Mouse (Mus musculus) frontal cortex, postnatal 14 days (tissue): ENCODE measurements around the gene Rarres1.
A peak's percentile ranks its signal among the peaks of the same experiment; 100 is the strongest.

Experiments used
- DNase-seq, 2 experiments: peaks; one replicate each; pipeline ENCODE4 v3.0.0; 2022; ENCODE audit warnings: low spot score in 2 of 2

The Rarres1 gene

DNA sequence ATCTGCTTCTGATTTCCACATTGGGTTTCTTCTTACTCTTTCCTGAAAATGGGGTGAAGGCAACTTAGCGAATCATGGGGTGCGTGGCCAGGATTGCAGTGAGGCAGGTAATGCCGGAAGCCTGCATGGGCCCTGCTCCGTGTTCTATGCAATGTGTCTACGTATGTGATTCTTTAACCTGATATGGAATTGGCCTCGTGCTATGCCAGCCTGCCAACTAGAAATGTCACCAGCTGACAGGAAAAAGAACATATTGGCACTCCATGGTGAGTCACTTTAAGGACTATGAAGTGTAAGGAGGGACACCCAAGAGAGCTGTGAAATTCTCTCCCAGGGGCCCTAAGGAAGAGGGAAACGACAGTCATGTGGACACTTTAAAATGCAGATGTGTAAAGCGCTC, 22.2 kb downstream of the Rarres1 start:
- no peak for DNase-seq

DNA sequence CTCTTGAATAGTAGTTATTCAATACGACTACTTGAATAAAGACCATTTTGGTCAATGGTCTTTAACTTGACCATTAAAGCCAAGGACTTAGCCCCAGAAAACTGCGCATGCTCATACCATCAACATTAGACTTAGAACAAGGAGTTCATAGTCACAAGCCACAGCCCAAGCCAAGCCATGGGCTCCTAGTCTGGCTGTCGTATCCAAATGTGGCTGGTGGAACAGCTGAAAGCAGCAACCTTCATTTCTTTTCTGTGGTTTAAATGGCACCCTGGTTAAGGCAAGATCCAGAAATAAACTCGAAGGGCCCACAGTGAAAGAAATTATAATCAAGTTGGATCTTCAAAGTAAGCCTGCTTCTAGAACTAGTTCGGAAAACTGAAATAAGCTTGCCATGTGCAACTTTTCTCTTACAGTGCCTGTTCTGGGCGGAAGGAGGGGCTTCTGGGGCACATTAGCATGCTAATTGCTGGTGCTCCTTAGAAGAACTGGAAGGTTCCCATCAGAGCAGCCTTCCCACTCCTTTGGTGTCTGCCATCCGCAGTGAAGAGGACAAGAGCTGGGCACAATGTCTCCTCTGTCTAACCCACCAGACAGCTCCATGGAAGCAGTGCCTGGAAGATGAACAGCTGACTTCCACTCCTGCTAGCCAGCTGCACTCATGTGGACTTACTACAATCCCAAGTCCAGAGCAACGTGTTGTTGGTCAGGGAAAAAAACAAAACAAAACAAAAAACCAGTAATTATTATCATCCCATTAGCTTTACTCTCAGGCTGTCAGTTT, 23.0 kb downstream of the Rarres1 start:
- DNase-seq: peak in 1 of 2 experiments; percentile 29

DNA sequence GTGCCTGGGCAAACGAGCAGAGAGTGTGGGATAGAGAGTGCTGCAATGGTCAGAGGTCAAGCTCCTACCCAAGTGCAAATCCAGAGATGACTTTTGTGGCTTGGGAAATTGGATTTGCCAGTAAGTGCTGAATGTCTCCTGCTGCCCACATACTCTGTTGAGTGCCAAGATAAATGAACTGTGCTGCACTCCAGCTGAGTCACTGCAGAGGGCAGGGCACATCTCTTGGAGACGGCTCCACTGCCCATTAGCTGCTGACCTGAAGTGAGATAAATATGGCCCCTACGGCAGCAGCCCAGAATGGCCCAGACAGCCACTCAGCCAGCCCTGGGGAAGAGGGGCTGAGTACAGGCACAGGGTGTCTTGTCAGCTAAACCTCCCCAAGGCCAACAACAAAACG, 25.2 kb downstream of the Rarres1 start:
- DNase-seq: no peak

DNA sequence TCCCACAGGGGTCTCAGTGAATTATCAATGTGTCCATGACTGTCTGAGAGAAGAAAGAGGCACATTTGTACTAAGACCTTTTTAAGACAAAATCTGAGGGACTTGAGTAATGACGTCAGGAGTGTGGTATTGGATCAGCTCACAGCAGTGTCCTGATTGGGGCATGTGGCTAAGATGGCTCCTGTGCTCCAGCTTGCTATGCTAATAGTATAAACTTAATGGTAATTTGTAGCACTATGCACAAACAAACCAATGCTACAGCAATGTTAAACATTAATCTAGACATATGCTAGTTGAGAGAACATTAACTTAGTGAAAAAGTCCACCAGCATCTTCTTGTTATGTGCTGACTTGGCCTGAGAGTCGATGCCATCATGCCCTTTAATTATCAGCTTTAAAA, 30.1 kb downstream of the Rarres1 start:
- DNase-seq: no peak

- DNase-seq: no peak
Measured at GRCm38 (mm10) chr3:67482400-67482799, 32.9 kb downstream of the Rarres1 start.

DNA sequence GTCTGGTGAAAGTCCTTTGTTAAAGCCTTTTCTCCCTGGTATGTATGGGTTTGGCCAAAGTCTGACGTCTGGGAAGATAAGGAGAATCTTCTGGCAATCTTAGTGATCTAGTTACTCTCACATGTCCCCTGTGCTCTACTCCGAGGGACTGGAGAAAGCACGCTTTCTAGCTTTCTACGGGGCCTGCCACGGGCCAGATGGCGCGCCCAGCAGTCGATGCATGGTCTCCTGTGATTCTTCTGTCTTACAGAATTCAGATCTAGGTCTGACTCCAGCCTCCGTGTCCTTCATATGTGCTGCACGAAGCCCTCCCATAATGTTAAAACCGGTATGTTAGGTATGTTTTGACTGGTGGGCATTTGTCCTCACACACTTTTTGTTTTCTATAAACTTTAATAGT, 35.5 kb downstream of the Rarres1 start:
- DNase-seq: no peak

DNA sequence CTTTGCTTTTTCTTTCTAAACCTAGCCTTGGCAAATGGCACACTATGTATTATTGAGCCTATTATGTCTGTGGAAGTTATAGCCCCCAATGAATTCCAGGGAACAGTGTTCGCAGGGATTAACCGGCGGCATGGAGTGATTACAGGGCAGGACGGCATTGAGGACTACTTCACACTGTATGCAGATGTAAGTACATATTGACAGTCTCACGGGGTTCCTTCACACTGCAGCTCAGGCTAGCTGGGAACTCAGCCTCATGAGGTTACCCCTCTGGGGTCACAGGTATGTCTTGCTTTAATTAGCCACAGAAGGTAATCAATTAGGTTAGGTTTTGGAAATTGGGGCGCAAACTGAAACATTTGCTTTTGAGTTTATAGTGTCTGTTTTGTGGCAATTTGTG, 41.9 kb downstream of the Rarres1 start:
- DNase-seq: no peak

DNA sequence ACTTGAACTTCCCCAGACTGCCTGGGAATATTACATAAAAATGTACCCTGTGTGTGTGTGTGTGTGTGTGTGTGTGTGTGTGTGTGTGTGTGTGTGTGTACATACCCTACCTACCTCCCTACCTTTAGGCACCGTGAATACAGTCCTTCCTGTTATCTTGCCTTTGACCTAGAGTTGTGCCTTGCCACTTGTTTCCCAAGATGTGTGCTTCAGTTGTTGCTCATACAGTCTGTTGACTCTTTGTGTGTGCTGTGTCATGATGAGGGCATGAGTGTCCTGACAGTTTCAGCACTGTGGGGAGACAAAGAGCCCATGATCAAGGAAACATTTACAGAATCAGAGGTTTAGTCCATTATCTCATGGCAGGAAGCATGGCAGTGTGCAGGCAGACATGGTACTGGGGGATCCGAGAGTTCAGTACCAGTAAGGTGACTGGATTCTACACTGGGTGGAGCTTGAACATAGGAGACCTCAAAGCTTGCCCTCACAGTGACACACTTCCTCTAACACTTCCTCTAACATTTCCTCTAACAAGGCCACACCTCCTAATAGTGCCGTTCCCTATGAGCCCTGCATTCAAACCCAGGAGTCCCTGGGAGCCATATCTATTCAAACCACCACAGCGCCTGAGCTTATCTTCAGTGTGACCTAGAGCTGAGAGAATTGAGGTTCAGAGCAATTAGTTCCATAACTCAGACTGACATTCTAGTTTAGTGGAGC, 43.8 kb downstream of the Rarres1 start:
- DNase-seq: no peak

- DNase-seq: no peak
Measured at GRCm38 (mm10) chr3:67467281-67467680, 48.0 kb downstream of the Rarres1 start.

GRCm38 (mm10) chr3:67466576-67466975, 48.7 kb downstream of the Rarres1 start:
- no peak for DNase-seq

- peak; percentile 31 to 62 for DNase-seq
Measured at GRCm38 (mm10) chr3:67463450-67464372, 51.6 kb downstream of the Rarres1 start, which contains the start of gene Lxn. Lxn (minus strand) TSS chr3:67463926.

- no peak for DNase-seq
Measured at GRCm38 (mm10) chr3:67463001-67463400, 52.3 kb downstream of the Rarres1 start.

DNA sequence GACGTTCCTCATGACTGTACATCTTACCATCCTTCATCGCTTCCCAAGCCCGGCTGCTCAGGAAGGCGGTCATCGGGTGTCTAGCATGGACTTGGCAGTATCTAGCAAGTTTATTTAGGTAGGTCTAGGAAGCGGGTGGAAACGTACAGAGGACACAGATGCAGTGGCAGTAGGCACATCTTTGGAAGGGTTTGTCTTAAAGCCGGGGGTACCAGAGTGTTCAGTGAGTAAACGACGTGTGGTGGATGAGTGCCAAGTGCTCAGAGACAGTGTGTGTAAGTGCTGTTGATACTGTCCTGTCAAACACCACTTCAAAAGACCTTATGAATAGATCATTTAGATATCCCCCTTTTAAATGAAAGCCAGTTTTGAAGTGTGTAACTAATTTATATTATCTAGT, 52.7 kb downstream of the Rarres1 start:
- no peak for DNase-seq

GRCm38 (mm10) chr3:67462015-67462414, 53.3 kb downstream of the Rarres1 start:
- DNase-seq: no peak

DNA sequence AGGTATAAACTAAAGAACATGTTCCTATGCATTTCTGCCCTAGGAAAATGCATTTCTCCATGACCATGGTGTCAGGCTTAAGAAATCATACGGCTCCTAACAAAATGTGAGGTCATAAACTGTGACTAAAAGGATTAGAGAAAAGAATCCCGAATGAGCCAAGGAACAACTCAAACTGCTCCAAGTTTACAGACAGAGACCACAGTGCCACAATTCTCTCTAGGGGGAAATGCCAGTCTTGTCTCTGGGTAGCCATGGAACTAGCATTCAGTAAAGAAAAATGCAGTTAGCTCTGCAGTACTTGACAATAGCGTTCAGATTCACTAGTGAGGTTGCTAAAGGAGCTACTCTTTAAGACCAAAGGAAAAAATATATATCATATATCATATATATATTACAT, 55.4 kb downstream of the Rarres1 start:
- no peak for DNase-seq

DNA sequence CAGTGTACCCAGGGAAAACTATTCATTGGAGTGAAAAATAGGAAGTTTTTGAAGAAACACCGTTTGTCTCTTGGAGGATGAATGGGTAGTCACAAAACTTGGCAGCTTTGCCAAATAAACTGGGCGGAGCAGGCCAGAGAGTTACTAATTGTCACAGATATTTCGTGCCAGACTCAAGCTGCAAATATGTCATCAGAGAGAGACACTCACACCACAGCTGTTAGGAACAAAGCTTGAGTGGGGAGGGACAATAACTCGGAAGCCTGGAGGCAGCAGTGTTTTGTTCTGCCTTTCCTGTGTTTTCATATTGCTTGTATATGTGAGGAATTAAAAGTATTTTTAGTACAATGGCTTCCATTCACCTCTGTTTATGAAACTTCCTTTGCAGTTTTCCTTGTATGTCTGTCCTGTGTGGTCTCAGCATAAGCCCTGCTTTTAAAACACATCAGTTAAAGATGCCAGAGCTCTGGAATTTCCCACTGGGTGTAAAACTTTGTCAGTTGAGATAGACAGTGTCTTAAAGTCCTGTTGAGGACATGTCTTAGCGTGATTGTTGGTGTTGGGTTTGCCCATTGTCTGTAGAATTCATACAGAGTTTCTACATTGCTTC, 64.6 kb downstream of the Rarres1 start:
- DNase-seq: no peak

GRCm38 (mm10) chr3:67449660-67450059, 65.7 kb downstream of the Rarres1 start:
- no peak for DNase-seq

- DNase-seq: no peak
Measured at GRCm38 (mm10) chr3:67447143-67447542, 68.2 kb downstream of the Rarres1 start.

DNA sequence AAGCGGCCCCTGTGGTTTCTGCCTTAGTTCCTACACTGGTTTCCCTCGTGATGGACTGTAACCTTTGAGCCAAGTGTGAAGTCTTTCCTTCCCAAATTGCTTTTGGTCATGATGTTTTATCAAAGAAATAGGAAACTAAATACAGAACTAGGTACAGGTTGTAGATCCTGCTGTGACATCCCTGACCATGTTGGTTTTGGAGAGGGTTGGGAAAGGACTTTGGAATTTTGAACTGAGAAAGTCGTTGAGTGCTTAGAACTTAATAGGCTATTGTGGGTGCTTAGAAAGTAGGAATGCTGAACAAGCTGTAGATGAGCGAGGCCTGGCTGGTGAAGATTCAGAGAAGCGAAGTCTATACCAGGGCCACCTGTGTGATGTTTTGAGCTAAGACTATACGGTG, 81.3 kb downstream of the Rarres1 start:
- no peak for DNase-seq

DNA sequence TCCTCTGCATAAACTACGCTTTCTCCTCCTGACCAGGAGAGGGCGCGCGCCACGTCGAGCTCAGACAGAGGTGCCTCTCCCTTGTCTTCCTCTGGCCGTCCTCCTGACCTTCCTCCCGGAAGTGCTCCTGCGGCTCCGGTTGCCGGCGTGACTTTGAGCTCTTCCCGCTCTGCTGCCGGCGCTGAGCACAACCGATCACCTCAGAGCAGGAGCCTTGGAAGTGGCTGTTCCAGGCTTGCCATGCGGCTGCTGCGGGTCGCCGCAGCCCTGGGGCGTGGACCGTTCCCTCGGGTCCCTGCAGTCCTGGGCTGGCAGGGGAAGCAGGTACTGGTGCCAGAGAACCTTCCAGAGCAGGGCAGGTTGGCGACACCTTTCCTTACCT, 85.3 kb downstream of the Rarres1 start, which contains the start of gene Gfm1:
Gene Gfm1, plus strand, starts transcription at position 98 of the 382 bp plus-strand sequence.
- peak; percentile 77 to 83 for DNase-seq

GRCm38 (mm10) chr3:67429338-67429998, 85.9 kb downstream of the Rarres1 start:
- no peak for DNase-seq
